Mouse (Mus musculus) ES-E14 (cell line): ENCODE results near the gene Elovl1.

Experiments
- CHD2 ChIP-seq: IDR thresholded peaks from 2 replicates; pipeline ENCODE4 v1.6.1; 2014; ENCODE audit warnings: mild to moderate bottlenecking, low read depth, low read length, inconsistent platforms
- HCFC1 ChIP-seq: IDR thresholded peaks from 2 replicates; pipeline ENCODE4 v1.6.1; 2012; ENCODE audit warnings: low read length, inconsistent platforms, borderline replicate concordance; ENCODE audit not compliant: insufficient read depth
- MAFK ChIP-seq: IDR thresholded peaks from 2 replicates; pipeline ENCODE4 v1.6.1; 2014; ENCODE audit warnings: mild to moderate bottlenecking, low read depth, low read length, inconsistent platforms; ENCODE audit not compliant: insufficient read depth
- ZC3H11A ChIP-seq: IDR thresholded peaks from 2 replicates; pipeline ENCODE4 v1.6.1; 2012; ENCODE audit warnings: low read depth, mild to moderate bottlenecking, inconsistent platforms, low read length, borderline replicate concordance
- ZNF384 ChIP-seq: IDR thresholded peaks from 2 replicates; pipeline ENCODE4 v1.6.1; 2012; ENCODE audit warnings: low read depth, low read length, inconsistent platforms

- TF ChIP-seq ZC3H11A (no peak), ZNF384 (no peak), MAFK (no peak), CHD2 (no peak), HCFC1 (no peak)
These were observed 17.2 kb downstream of the Elovl1 start for GRCm38 (mm10) chr4:118445088-118445487.
